Mouse (Mus musculus) kidney, postnatal 0 days (tissue): ENCODE data around the gene Ino80d. TPM values are rescaled to one million over a fixed set of nuclear protein-coding genes. Genes with fewer than 3 reads are reported as not detected.

Experiments used
- ATAC-seq: fragments of 200-750 bp; cut with Nextera tagmentation; replicated peaks from 2 replicates; pipeline ENCODE4 v1.8.0; 2017; ENCODE audit warnings: low read depth, moderate number of reproducible peaks, moderate TSS enrichment, moderate library complexity; ENCODE audit not compliant: low FRiP score
- DNase-seq: peaks from one replicate; pipeline ENCODE4 v3.0.0-alpha.2; 2016; ENCODE audit warnings: low spot score
- H3K27ac ChIP-seq: fragments of 300-500 bp; sonication (generic); 2 replicates; pipeline ENCODE4 v1.5.1; 2014; ENCODE audit warnings: mild to moderate bottlenecking
- H3K27me3 ChIP-seq: fragments of 300-500 bp; sonication (generic); 2 replicates; pipeline ENCODE4 v1.6.1; 2014; ENCODE audit warnings: low read length, mixed read lengths; ENCODE audit not compliant: insufficient read depth
- H3K36me3 ChIP-seq: fragments of 300-500 bp; sonication (generic); 2 replicates; pipeline ENCODE4 v1.6.1; 2014; ENCODE audit warnings: low read length, mixed read lengths; ENCODE audit not compliant: insufficient read depth
- H3K4me1 ChIP-seq: fragments of 300-500 bp; sonication (generic); replicated peaks from 2 replicates; pipeline ENCODE4 v1.6.1; 2014; ENCODE audit warnings: antibody characterized with exemption, low read length, mixed read lengths; ENCODE audit not compliant: insufficient read depth
- H3K4me2 ChIP-seq: fragments of 300-500 bp; sonication (generic); 2 replicates; pipeline ENCODE4 v1.6.1; 2014; ENCODE audit warnings: mild to moderate bottlenecking, low read length, moderate library complexity, mixed read lengths
- H3K4me3 ChIP-seq: fragments of 300-500 bp; sonication (generic); replicated peaks from 2 replicates; pipeline ENCODE4 v1.5.1; 2014; ENCODE audit warnings: low read depth, low read length
- H3K9ac ChIP-seq: fragments of 300-500 bp; sonication (generic); 2 replicates; pipeline ENCODE4 v1.6.1; 2014; ENCODE audit warnings: low read depth, low read length
- H3K9me3 ChIP-seq: fragments of 300-500 bp; sonication (generic); replicated peaks from 2 replicates; pipeline ENCODE4 v1.6.1; 2016; ENCODE audit warnings: low read length, inconsistent platforms, mixed read lengths
- CTCF ChIP-seq: IDR thresholded peaks from 2 replicates; pipeline ENCODE4 v1.5.1; 2016; ENCODE audit warnings: antibody characterized with exemption, low read depth, mild to moderate bottlenecking, moderate library complexity
- WGBS: fragments of 180-500 bp; shearing (Covaris S2); extraction: QIAGEN DNeasy Blood & Tissue Kit; methylation state at CpG from one replicate; pipeline ENCODE4 v1.1.7; 2014; 5-methylcytosine and 5-hydroxymethylcytosine counted together
- polyA plus RNA-seq: library from polyadenylated mRNA; unstranded; fragments of >200 nt; fragmentation: Nextera tagmentation; extraction: Ambion mirVana; gene quantifications from 2 replicates; pipeline ENCODE4 v1.2.1, GENCODE M21; 2015

The Ino80d gene
- polyA plus RNA-seq, 1 experiment from 2014 or later = 6.5 TPM

GRCm38 (mm10) chr1:63058361-63058760 is 56.1 kb downstream of the Ino80d start:
- no peaks in the 10 kb centered on the region for H3K27me3 ChIP-seq
- no peak for TF ChIP-seq CTCF

DNA sequence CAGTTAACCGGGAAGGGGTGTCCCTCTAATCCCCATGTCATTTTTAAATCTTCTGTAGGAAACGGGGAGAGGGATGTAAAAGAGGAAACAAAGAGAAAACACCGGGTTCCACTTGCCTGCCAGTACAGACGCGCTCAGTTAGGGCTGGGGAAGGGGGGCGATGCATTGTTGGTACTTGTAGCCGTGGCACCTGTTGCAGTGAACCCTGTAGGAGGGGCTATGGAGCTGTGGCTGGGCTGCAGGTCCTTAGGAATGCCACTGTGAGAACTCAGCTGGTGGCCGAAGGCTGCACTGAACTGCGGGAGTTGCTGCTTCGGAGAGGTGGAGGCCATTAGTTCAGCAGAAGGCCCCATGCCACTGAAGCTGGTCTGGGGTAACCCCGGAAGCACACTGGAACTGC is 56.6 kb downstream of the Ino80d start:
- 93% methylated on average over 11 of the region's 11 CpGs for WGBS
- Histone ChIP-seq H3K4me3 (no peak overlapping the region), H3K4me1 (no peaks in the 10 kb centered on the region), H3K27ac (no peak overlapping the region), H3K9ac (no peak overlapping the region), H3K9me3 (no peaks in the 10 kb centered on the region), H3K36me3 (peaks cover 45% of the 10 kb centered on the region), H3K4me2 (no peak overlapping the region), H3K27me3 (no peaks in the 10 kb centered on the region)
- DNase-seq (no peak), ATAC-seq (no peak)
- no peak for TF ChIP-seq CTCF

More at GRCm38 (mm10) chr1:63058361-63058760, 56.1 kb downstream of the Ino80d start:
- Histone ChIP-seq H3K27ac (no peak overlapping the region), H3K9me3 (no peaks in the 10 kb centered on the region), H3K36me3 (peaks cover 45% of the 10 kb centered on the region), H3K4me2 (no peak overlapping the region), H3K9ac (no peak overlapping the region), H3K4me3 (no peak overlapping the region), H3K4me1 (no peaks in the 10 kb centered on the region)
- DNase-seq (no peak), ATAC-seq (no peak)
- 90% methylated on average over 12 of the region's 12 CpGs for WGBS

- Histone ChIP-seq H3K27me3 (no peaks in the 10 kb centered on the region), H3K9me3 (no peaks in the 10 kb centered on the region), H3K9ac (no peak overlapping the region), H3K4me2 (no peak overlapping the region), H3K4me3 (no peak overlapping the region), H3K4me1 (no peaks in the 10 kb centered on the region), H3K27ac (no peak overlapping the region), H3K36me3 (peaks cover 45% of the 10 kb centered on the region)
- WGBS = 99% methylated on average over 3 of the region's 3 CpGs
- ATAC-seq (no peak), DNase-seq (no peak)
- TF ChIP-seq CTCF = no peak
These were observed 57.1 kb downstream of the Ino80d start for GRCm38 (mm10) chr1:63057318-63057717.

- no peaks in the 10 kb centered on the region for H3K4me1 ChIP-seq
- WGBS = 78% methylated on average over 3 of the region's 3 CpGs
- no peak overlapping the region for H3K9ac ChIP-seq
- H3K9me3 ChIP-seq = no peaks in the 10 kb centered on the region
- H3K27me3 ChIP-seq = no peaks in the 10 kb centered on the region
- H3K4me3 ChIP-seq = no peak overlapping the region
- DNase-seq (no peak), ATAC-seq (no peak)
- TF ChIP-seq CTCF = no peak
- H3K27ac ChIP-seq = no peak overlapping the region
- H3K4me2 ChIP-seq = no peak overlapping the region
- peaks cover 32% of the 10 kb centered on the region for H3K36me3 ChIP-seq
These were observed 59.1 kb downstream of the Ino80d start for GRCm38 (mm10) chr1:63055386-63055785.

- Histone ChIP-seq H3K4me1 (no peaks in the 10 kb centered on the region), H3K4me3 (no peak overlapping the region), H3K27ac (no peak overlapping the region), H3K9ac (no peak overlapping the region), H3K36me3 (peaks cover 9% of the 10 kb centered on the region; the same call in 1 of the 2 replicates), H3K27me3 (no peaks in the 10 kb centered on the region), H3K4me2 (no peak overlapping the region), H3K9me3 (no peaks in the 10 kb centered on the region)
- ATAC-seq (no peak), DNase-seq (no peak)
- WGBS = 88% methylated on average over 8 of the region's 8 CpGs
- TF ChIP-seq CTCF = no peak
These were observed 63.6 kb downstream of the Ino80d start for GRCm38 (mm10) chr1:63050866-63051265.

DNA sequence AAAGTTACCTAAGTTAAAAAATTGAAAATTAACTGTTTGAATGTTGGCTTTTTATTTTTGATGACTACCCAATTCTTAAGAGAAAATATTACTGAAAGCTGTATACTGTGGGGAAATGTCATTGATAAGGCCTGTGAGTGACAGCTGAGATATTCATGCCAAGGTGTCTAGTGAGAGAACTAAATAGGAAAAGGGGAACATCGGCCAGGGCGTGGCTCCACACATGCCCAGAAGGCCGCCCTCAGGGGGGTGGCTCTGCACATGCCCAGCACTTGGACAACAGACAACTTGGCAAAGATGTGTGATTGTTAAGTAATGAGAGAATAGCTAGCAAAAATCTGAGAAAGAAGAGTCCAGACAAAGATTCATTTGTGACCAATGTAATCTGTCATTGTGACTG is 64.5 kb downstream of the Ino80d start:
- H3K4me3 ChIP-seq = no peak overlapping the region
- no peak for DNase-seq
- no peak overlapping the region for H3K4me2 ChIP-seq
- H3K27me3 ChIP-seq = no peaks in the 10 kb centered on the region
- 96% methylated on average over 3 of the region's 3 CpGs for WGBS
- no peaks in the 10 kb centered on the region for H3K4me1 ChIP-seq
- H3K27ac ChIP-seq = no peak overlapping the region
- no peak for TF ChIP-seq CTCF
- H3K36me3 ChIP-seq = peaks cover 9% of the 10 kb centered on the region; the same call in 1 of the 2 replicates
- no peak overlapping the region for H3K9ac ChIP-seq
- no peaks in the 10 kb centered on the region for H3K9me3 ChIP-seq
- no peak for ATAC-seq

GRCm38 (mm10) chr1:63047983-63048382 is 66.5 kb downstream of the Ino80d start:
- Histone ChIP-seq H3K36me3 (0 out of 2 replicates have a peak, but pooled peaks cover 6% of the 10 kb centered on the region), H3K4me1 (no peaks in the 10 kb centered on the region), H3K4me3 (no peak overlapping the region), H3K27me3 (no peaks in the 10 kb centered on the region), H3K9me3 (no peaks in the 10 kb centered on the region), H3K9ac (no peak overlapping the region), H3K27ac (no peak overlapping the region), H3K4me2 (no peak overlapping the region)
- ATAC-seq (no peak), DNase-seq (no peak)
- no peak for TF ChIP-seq CTCF
- WGBS = 74% methylated on average over 6 of the region's 6 CpGs
